Mouse (Mus musculus): Measurements from ENCODE around the gene Entpd7. TPM values are rescaled to one million over a fixed set of nuclear protein-coding genes. Genes with fewer than 3 reads are reported as not detected.

The Entpd7 gene
- polyA plus RNA-seq, 1 experiment from 2014 or later: 6.6 TPM

GRCm38 (mm10) chr19:43776561-43776960, 87.1 kb downstream of the Entpd7 start:
- H3K27ac ChIP-seq (replicated peaks): no peak overlapping the region
- no peaks in the 10 kb centered on the region for H3K27me3 ChIP-seq (replicated peaks)
- no peaks in the 10 kb centered on the region for H3K36me3 ChIP-seq
- H3K9ac ChIP-seq: no peak overlapping the region
- H3K4me2 ChIP-seq: no peak overlapping the region
- H3K4me1 ChIP-seq: 0 out of 2 replicates have a peak, but pooled peaks cover 4% of the 10 kb centered on the region
- H3K4me3 ChIP-seq: no peak overlapping the region
- H3K9me3 ChIP-seq: no peaks in the 10 kb centered on the region
- WGBS: 75% methylated on average over 4 of the region's 4 CpGs
- no peak for ATAC-seq (ENCODE audit: extremely low read depth, insufficient number of reproducible peaks, low FRiP score, low TSS enrichment)

- H3K4me3 ChIP-seq: no peak overlapping the region
Measured at GRCm38 (mm10) chr19:43777308-43777707, 87.8 kb downstream of the Entpd7 start.

GRCm38 (mm10) chr19:43780391-43780790, 90.9 kb downstream of the Entpd7 start:
- Histone ChIP-seq H3K4me1 (0 out of 2 replicates have a peak, but pooled peaks cover 2% of the 10 kb centered on the region), H3K9ac (no peak overlapping the region), H3K4me3 (no peak overlapping the region), H3K27ac (replicated peaks) (no peak overlapping the region), H3K4me2 (no peak overlapping the region), H3K36me3 (no peaks in the 10 kb centered on the region), H3K27me3 (replicated peaks) (no peaks in the 10 kb centered on the region), H3K9me3 (no peaks in the 10 kb centered on the region)
- 65% methylated on average over 5 of the region's 5 CpGs for WGBS
- ATAC-seq (ENCODE audit: extremely low read depth, insufficient number of reproducible peaks, low FRiP score, low TSS enrichment): no peak

More at GRCm38 (mm10) chr19:43777308-43777707, 87.8 kb downstream of the Entpd7 start:
- Histone ChIP-seq H3K27me3 (replicated peaks) (no peaks in the 10 kb centered on the region), H3K9me3 (no peaks in the 10 kb centered on the region), H3K4me2 (no peak overlapping the region), H3K9ac (no peak overlapping the region), H3K27ac (replicated peaks) (no peak overlapping the region), H3K4me1 (0 out of 2 replicates have a peak, but pooled peaks cover 4% of the 10 kb centered on the region), H3K36me3 (no peaks in the 10 kb centered on the region)
- WGBS: 67% methylated on average over 2 of the region's 2 CpGs
- no peak for ATAC-seq (ENCODE audit: extremely low read depth, insufficient number of reproducible peaks, low FRiP score, low TSS enrichment)

GRCm38 (mm10) chr19:43781980-43782379, 92.5 kb downstream of the Entpd7 start, which contains the start of gene Abcc2:
Gene Abcc2 (plus strand): TSS chr19:43782192.
- Histone ChIP-seq H3K4me3 (no peak within 1 kb of the TSS), H3K36me3 (no peaks in the 10 kb centered on the region), H3K4me2 (no peak within 1 kb of the TSS), H3K27ac (replicated peaks) (no peak within 1 kb of the TSS), H3K9ac (no peak within 1 kb of the TSS), H3K27me3 (replicated peaks) (no peaks in the 10 kb centered on the region), H3K4me1 (no peaks in the 10 kb centered on the region), H3K9me3 (no peaks in the 10 kb centered on the region)
- no peak for ATAC-seq (ENCODE audit: extremely low read depth, insufficient number of reproducible peaks, low FRiP score, low TSS enrichment)
- WGBS: 71% methylated on average over 3 of the region's 3 CpGs

Other genes starting within 250 kb of the Entpd7 start
- 0.08 and 0.11 TPM in 2 replicates for gene Cnnm1, start 249.2 kb upstream of the Entpd7 start, polyA plus RNA-seq (2015; fragmentation: Nextera tagmentation; extraction: Ambion mirVana)
- 161 and 175 TPM in 2 replicates for gene Got1, start 165.1 kb upstream of the Entpd7 start, polyA plus RNA-seq (2015; fragmentation: Nextera tagmentation; extraction: Ambion mirVana)
- 0.06 TPM in 1 of 2 replicates, not detected in the other for gene Nkx2-3, start 77.3 kb upstream of the Entpd7 start, polyA plus RNA-seq (2015; fragmentation: Nextera tagmentation; extraction: Ambion mirVana)
- gene Slc25a28, start 14.8 kb upstream of the Entpd7 start, polyA plus RNA-seq (2015; fragmentation: Nextera tagmentation; extraction: Ambion mirVana): 10.1 and 10.2 TPM in 2 replicates
- gene Cutc, start 63.3 kb downstream of the Entpd7 start, polyA plus RNA-seq (2015; fragmentation: Nextera tagmentation; extraction: Ambion mirVana): 8.1 and 9.9 TPM in 2 replicates
- 12.0 TPM in 2 replicates for gene Cox15, start 63.3 kb downstream of the Entpd7 start, polyA plus RNA-seq (2015; fragmentation: Nextera tagmentation; extraction: Ambion mirVana)
- gene Abcc2, start 92.5 kb downstream of the Entpd7 start, polyA plus RNA-seq (2015; fragmentation: Nextera tagmentation; extraction: Ambion mirVana): 0.37 TPM in 1 of 2 replicates, not detected in the other

Measured in heart, embryonic 13.5 days (tissue).